Mouse (Mus musculus) mesoderm, embryonic 11.5 days (tissue): ENCODE measurements around the gene Wdfy3.
"Not testable (repeated sequence)": the region's sequence is repeated elsewhere in the genome, so short reads cannot be mapped to it uniquely, and the experiment has no call there.

Experiments used
- DNase-seq: peaks from one replicate; pipeline ENCODE4 v3.0.0-alpha.2; 2012; ENCODE audit warnings: low read depth, low spot score

Gene Wdfy3

GRCm38 (mm10) chr5:101891694-101892416 is 177.9 kb downstream of the Wdfy3 start:
- DNase-seq: no peak

DNA sequence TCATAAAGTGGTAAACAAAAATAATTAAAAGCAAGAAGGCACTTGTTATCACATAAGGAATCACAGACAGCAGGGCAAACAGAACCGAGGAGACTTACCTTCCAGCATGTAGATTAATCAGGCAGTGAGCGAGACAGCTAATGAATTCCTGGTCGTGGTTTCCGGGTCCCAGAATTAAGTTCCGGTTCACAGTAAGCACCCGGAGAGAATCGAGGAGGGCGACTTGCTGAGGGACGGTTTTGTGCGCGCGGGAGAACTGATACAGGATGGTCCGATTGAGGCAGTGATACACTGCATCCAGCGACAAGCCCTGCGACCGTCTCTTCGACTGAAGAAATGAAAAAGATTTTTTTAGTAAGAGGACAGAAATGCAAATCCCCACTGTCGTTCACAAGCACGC is 181.7 kb downstream of the Wdfy3 start:
- DNase-seq: no peak

DNA sequence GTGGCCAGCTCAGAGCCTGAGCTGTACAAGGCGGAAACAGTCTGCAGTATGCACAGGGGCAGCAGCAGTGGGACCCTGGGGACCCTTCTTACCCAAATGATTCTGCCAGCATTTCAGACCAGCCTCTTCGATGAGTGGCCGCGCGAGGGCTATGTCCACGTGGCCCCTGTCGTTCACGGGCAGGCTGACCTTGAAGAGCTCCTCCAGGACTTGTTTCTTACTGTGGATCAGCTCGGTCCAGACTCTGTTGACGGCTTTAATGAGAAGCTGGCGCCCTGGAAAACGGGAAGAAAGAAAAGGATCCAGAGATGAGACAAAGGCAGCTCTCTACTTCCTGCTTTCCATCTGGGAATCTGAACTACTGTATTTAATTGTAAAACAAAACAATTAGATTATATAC is 184.7 kb downstream of the Wdfy3 start:
- DNase-seq: no peak

- DNase-seq: no peak
Observed at GRCm38 (mm10) chr5:101882191-101882590, 187.5 kb downstream of the Wdfy3 start.

DNA sequence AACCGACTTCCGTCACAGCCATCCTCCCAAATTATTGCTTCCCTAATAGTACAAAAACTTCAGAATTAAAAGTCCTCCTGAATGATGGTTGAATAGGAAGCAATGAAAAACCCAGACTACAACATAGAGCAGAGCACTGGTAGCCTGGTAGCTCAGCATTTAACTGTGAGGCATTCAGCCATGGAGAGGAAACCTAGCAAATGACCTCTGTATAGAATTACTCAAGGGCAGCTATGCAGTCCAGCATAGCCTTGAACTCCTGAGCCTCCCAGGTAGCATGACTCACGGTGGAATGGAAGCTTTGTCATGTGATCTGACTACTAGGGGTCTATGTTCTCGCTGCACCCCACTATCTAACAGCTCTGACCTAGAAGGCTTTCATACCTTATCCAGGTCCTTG is 189.8 kb downstream of the Wdfy3 start:
- DNase-seq: no peak

DNA sequence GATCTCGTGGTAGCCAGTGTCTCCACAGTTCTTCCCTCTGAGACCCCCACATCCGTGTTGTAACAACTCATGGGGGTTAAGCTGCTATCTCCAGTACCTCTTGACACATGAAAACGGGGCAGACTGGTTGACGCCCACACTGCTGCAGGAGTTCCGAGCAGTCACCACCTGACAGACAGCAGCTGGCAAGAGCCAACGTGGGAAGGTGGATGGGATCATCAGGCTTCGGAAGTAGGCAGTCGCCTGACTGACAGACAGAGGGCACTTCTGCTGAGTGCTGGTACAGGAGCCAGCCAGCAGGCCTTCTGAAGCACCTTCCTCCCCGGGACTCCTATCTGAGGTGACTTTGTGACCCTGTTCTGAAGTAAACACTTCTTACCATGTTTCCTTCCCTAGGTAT is 191.3 kb downstream of the Wdfy3 start:
- DNase-seq: no peak

DNA sequence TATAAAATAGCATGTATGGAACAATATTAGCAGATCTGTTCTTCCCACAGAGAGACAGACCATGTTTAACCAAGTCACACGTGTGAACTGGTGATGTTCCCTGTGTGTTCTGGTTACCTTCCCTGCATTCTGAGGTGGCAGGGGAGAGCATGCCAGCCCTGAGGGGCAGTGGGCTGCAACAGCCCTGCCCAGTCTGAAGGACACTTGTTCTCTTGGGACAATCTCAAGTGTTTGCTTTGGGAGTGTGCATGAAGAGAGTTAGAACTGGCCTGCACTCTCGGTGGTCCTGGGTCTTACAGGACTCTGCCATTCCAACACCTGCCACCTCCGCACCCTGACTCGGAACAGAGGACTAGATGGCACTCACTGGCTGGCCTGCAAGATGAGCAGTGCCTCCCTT is 193.5 kb downstream of the Wdfy3 start:
- no peak for DNase-seq

DNA sequence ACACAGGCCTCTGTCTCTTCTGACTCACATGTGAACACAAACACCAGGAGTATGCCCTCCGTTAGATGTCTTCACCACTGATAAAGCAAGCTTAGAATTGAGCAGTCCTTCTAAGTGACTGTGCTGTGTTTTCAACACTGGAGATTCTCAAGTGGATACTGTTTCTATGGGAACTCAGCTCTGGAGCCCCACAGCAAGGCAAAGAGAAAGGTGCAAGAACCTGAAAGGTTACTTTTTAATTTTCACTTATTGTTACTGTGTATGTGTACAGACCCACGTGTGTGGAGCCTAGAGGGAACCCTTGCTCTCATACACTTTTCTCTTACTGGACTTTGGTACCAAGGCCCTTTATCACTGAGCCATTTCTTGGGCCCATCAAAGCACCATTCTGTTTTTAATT is 203.0 kb downstream of the Wdfy3 start:
- no peak for DNase-seq

- DNase-seq: no peak
Observed at GRCm38 (mm10) chr5:101863946-101864345, 205.8 kb downstream of the Wdfy3 start.

GRCm38 (mm10) chr5:101862651-101863050 is 207.1 kb downstream of the Wdfy3 start:
- no peak for DNase-seq

DNA sequence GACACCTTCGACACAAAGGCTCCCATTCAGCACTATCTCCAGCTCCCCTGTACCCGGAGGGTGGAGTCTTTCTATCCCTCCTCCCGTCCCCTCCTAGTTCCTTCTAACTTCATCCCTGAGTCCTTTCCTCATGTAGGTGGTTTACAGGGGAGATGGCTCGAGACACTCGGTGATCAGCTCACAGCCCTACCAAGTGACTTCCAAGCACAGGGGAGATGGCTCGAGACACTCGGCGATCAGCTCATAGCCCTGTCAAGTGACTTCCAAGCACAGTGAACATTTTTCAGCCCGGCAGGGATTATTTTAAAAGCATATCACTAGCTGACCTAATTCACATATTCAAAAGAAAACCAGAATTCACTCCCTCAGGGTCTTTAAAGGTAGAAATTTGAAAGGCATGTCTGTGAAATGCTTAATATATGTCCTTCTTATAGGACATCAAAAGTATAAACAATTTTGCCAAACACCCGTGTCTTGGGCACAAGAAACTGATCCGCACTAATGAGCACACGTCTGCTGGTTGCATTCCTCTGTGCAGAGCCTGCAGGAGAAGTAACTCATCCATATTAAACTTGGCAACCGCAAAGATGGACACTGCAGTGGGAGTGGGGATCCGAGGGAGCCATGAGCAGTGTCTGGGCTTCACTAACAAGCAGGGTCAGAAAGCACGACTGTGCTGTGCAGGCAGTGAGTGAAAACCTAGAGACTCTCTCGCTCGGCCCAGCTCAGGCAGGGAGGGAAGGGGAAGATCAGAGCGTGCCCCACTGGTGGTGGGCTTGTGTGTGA is 207.7 kb downstream of the Wdfy3 start:
- DNase-seq: no peak

GRCm38 (mm10) chr5:101858891-101859436 is 210.8 kb downstream of the Wdfy3 start:
- DNase-seq: no peak

- no peak for DNase-seq
Observed at GRCm38 (mm10) chr5:101855475-101855874, 214.2 kb downstream of the Wdfy3 start.

DNA sequence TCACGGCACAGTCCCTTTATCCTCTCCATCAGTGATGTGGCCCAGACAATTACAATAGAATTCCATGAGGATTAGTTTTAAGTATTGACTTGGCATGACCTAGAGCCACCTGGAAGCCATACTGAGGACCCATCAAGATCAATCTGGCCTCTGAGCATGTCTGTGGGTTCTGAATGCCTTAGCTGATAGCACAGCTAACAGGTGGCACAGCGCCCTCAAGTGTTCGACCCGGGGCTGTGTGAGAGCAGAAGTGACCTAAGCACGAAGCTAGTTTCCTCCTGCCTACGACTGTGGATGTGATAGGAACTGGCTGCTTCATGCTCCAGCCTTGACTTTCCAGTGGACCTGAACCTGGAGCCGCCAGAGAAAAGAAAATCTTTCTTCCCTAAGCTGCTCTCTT is 215.1 kb downstream of the Wdfy3 start:
- no peak for DNase-seq

DNA sequence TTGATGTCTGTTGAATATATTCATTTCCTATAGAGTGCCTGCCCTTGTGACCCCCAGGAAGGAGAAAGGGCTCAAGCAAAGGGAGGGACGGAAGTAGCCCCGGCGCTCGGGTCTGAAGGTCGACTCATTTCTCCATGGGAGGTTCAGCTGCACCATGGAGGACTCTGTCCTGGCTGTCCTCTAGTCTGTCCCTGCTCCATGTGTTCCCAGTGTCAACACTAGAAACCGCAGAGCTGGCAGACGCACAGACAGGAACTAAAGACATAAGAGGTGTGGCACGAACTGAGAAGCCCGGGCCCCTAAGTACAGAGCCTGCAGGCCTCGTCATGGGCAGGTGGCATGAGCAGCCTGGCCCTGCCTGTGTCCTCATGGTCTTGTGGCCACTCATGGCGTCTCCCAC is 215.6 kb downstream of the Wdfy3 start:
- DNase-seq: no peak

DNA sequence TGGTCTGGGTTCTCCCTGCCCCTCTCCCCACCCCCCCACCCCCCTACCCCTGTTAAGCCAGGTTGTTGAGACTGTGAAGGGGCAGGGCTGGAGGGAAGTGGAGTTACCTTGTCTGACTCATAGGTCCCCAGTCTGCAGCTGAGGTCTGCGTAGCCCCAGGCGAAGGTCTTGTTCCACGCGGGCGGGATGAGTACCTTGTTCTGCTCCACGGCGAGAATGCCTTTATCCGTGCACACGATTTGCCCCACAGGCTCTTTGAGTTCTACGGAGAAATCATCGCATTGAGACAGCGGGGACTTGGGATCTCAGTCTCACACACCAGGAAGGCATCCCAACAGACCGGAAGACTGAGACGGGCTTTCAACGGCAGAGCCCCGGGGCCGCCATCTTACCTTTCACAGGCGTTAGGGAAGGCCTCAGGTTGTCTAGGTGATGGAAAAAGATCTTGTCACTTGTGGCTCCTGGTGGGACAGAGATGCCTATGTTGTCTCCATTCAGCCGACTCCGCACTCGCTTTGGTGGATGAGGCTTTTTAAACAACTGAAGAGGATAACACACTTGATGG is 217.5 kb downstream of the Wdfy3 start:
- DNase-seq: no peak

- DNase-seq: no peak
Observed at GRCm38 (mm10) chr5:101851133-101851532, 218.6 kb downstream of the Wdfy3 start.

DNA sequence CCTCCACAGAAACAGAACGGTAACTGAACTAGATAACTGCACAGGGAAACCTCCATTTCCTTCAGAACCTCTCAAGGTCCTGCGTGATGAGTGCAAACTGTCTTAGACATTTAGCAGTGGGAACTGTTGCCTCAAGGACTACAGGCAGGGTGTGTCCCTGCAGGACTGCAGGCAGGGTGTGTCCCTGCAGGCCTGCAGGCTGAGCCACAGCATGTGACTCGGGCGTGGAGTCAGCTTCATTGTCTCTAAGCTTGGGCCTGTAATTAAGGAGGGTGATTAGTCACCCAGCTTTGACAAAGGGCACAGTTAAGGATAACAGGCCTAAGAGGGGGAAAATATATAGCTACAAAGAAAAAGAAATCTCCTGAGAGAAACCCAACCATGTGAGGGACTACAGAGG is 222.0 kb downstream of the Wdfy3 start:
- no peak for DNase-seq

DNA sequence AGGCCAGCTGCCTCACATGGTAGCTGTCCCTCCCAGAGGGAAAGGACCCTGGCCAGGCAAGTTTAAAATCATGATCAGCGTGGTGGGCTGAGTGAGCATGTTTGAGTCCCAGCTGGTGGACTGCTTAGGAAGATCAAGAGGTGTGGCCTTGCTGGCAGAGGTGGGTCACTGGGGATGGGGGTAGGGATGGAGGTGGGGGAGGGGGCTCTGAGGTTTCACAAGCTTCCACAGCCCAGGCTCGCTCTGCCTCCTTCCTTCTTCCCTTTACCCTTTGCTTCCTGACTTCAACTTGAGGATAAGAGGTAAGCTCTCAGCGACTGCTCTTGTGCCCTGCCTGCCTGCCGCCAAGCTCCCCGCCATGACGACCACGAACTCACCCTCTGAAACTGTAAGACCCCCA is 222.4 kb downstream of the Wdfy3 start:
- no peak for DNase-seq

GRCm38 (mm10) chr5:101845930-101846329 is 223.8 kb downstream of the Wdfy3 start:
- no peak for DNase-seq

GRCm38 (mm10) chr5:101845011-101845410 is 224.7 kb downstream of the Wdfy3 start:
- DNase-seq: no peak

DNA sequence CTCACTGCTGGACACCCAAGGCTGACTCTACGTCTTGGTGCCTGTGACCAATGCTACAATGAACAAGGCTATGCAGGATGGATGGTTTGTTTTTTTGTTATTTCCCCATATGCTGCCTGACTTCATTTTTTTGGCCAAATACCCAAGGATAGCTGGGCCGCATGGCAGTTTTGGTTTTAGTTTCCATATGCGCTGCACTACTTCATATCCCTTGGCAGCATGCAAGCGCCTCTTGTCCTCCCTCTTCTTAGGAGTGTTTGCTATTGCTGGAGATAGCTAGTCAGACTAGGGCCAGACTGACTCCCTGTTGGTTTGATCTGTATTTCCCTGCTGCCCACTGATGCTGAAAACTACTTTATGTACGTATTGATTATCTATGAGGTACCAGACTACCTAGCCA is 229.2 kb downstream of the Wdfy3 start:
- no peak for DNase-seq

- not testable (repeated sequence) for DNase-seq
Observed at GRCm38 (mm10) chr5:101837605-101838004, 232.1 kb downstream of the Wdfy3 start.
